ENCODE assay signal across 8 mouse cellular contexts in genomic region chr11:61930098-61930517, GRCm38 (mm10). TPM values are rescaled to one million over a fixed set of nuclear protein-coding genes. Genes with fewer than 3 reads are reported as not detected.
DNase-seq lines count a peak whose midpoint lies in the region; ATAC-seq and TF ChIP-seq lines count a peak whose summit lies in the region.

Akap10 (minus strand) TSS chr11:61930252.

- no peaks in the 10 kb centered on the region for H3K36me3 ChIP-seq in kidney, embryonic 14.5 days (ENCODE audit: control insufficient read depth, insufficient read depth, low read length)
- H3K36me3 ChIP-seq in limb, embryonic 15.5 days = no peaks in the 10 kb centered on the region

- H3K4me3 ChIP-seq in bone marrow macrophage, adult 2 months (ENCODE audit: insufficient read depth, low read length) = peak within 1 kb of the TSS; percentile 95
- peak within 1 kb of the TSS; percentile 98 for H3K4me3 ChIP-seq in embryonic fibroblast, embryonic 13.5 days (ENCODE audit: insufficient read depth, low read length)
- H3K4me3 ChIP-seq in kidney, embryonic 14.5 days (ENCODE audit: low read length) = peak within 1 kb of the TSS; percentile 64
- peak within 1 kb of the TSS; percentile 88 for H3K4me3 ChIP-seq in limb, embryonic 15.5 days

- peak within 1 kb of the TSS; percentile 98 for H3K27ac ChIP-seq in bone marrow macrophage, adult 2 months (ENCODE audit: insufficient read depth, low read depth, low read length)
- peak within 1 kb of the TSS; percentile 59 for H3K27ac ChIP-seq in embryonic fibroblast, embryonic 13.5 days (ENCODE audit: insufficient read depth, low read length)
- H3K27ac ChIP-seq in kidney, embryonic 14.5 days (ENCODE audit: low read depth, low read length) = peak within 1 kb of the TSS; percentile 76
- H3K27ac ChIP-seq in limb, embryonic 15.5 days = peak within 1 kb of the TSS; percentile 92

- H3K27me3 ChIP-seq in kidney, embryonic 14.5 days (ENCODE audit: control insufficient read depth, insufficient read depth, low read length) = no peaks in the 10 kb centered on the region
- H3K27me3 ChIP-seq in limb, embryonic 15.5 days = no peaks in the 10 kb centered on the region

- TF ChIP-seq POLR2A in bone marrow macrophage, adult 2 months (IDR thresholded peaks at IDR 0.05; ENCODE audit: borderline replicate concordance, low read depth, low read length) = no peak
- peak; percentile 79 for TF ChIP-seq POLR2A in embryonic fibroblast, embryonic 13.5 days (IDR thresholded peaks at IDR 0.05; ENCODE audit: low read depth, low read length)

- H3K4me2 ChIP-seq in kidney, embryonic 14.5 days (replicated peaks; ENCODE audit: low read depth, low read length) = peak within 1 kb of the TSS; percentile 54
- peak within 1 kb of the TSS; percentile 58 for H3K4me2 ChIP-seq in limb, embryonic 15.5 days

- ATAC-seq in kidney, embryonic 14.5 days (ENCODE audit: low FRiP score, low TSS enrichment) = peak; percentile 96
- ATAC-seq in limb, embryonic 15.5 days (ENCODE audit: insufficient number of reproducible peaks, low FRiP score, low TSS enrichment, low read depth) = peak; percentile 94

- peak; percentile 97 for DNase-seq in A20 (ENCODE audit: low read depth, low spot score)
- peak; percentile 95 for DNase-seq in heart, adult 9 months (ENCODE audit: low spot score in 2 of 2)
- DNase-seq in monocyte, adult 2 months (ENCODE audit: low read depth in 1 of 2, low spot score in 2 of 2) = peak; percentile 76 to 85
- DNase-seq in spleen, postnatal 36 days (ENCODE audit: low spot score in 2 of 2) = peak; percentile 94 to 97

- peak within 1 kb of the TSS; percentile 71 for H3K9ac ChIP-seq in kidney, embryonic 14.5 days (ENCODE audit: low read depth, low read length)
- peak within 1 kb of the TSS; percentile 87 for H3K9ac ChIP-seq in limb, embryonic 15.5 days

- WGBS in kidney, embryonic 14.5 days = under 1% methylated on average over 43 of the region's 43 CpGs
- 1% methylated on average over 43 of the region's 43 CpGs for WGBS in limb, embryonic 15.5 days

- no peaks in the 10 kb centered on the region for H3K9me3 ChIP-seq in kidney, embryonic 14.5 days (ENCODE audit: control insufficient read depth, low read length)
- no peaks in the 10 kb centered on the region for H3K9me3 ChIP-seq in limb, embryonic 15.5 days

- no peak for TF ChIP-seq CTCF in bone marrow macrophage, adult 2 months (IDR thresholded peaks at IDR 0.05; ENCODE audit: low read depth, low read length)
- no peak for TF ChIP-seq CTCF in embryonic fibroblast, embryonic 13.5 days (IDR thresholded peaks at IDR 0.05; ENCODE audit: borderline replicate concordance, insufficient read depth, low read length)

- peaks cover 42% of the 10 kb centered on the region for H3K4me1 ChIP-seq in bone marrow macrophage, adult 2 months (ENCODE audit: control insufficient read depth, insufficient read depth, low read length)
- H3K4me1 ChIP-seq in embryonic fibroblast, embryonic 13.5 days (ENCODE audit: control insufficient read depth, insufficient read depth, low read length) = no peaks in the 10 kb centered on the region; the same call in 1 of the 2 replicates
- peaks cover 12% of the 10 kb centered on the region; the same call in 1 of the 2 replicates for H3K4me1 ChIP-seq in kidney, embryonic 14.5 days (ENCODE audit: control insufficient read depth, insufficient read depth, low read length)
- peaks cover 13% of the 10 kb centered on the region for H3K4me1 ChIP-seq in limb, embryonic 15.5 days

RNA-seq across cellular contexts. Expression of gene Akap10, which starts in this region (rescaled TPM):
- polyA plus RNA-seq in bone marrow macrophage, adult 2 months (2012; ENCODE audit: insufficient read depth, insufficient read length, missing spikeins) = 46.2 and 46.4 TPM in 2 replicates
- 17.6 and 20.0 TPM in 2 replicates for polyA plus RNA-seq in embryonic fibroblast, embryonic 13.5 days (2011; ENCODE audit: insufficient read length, low read depth, missing spikeins)
- 14.8 and 22.1 TPM in 2 replicates for polyA plus RNA-seq in kidney, embryonic 14.5 days (2014; fragmentation: Nextera tagmentation; extraction: Ambion mirVana)
- 12.8 and 14.7 TPM in 2 replicates for polyA plus RNA-seq in limb, embryonic 15.5 days (2015; fragmentation: Nextera tagmentation; extraction: Ambion mirVana)

Comparison
In these comparisons a context has a peak if more than half of its experiments do, and no peak if none do; other contexts are left out.
1. Peak in every context shown above with its lines: DNase-seq, ATAC-seq, H3K4me3 ChIP-seq and H3K27ac ChIP-seq.